Mouse (Mus musculus): ENCODE data around the gene Abi2. TPM values are rescaled to one million over a fixed set of nuclear protein-coding genes. Genes with fewer than 3 reads are reported as not detected.

The Abi2 gene
- 117 TPM in 2 replicates for polyA plus RNA-seq (2012; rRNA removed)

DNA sequence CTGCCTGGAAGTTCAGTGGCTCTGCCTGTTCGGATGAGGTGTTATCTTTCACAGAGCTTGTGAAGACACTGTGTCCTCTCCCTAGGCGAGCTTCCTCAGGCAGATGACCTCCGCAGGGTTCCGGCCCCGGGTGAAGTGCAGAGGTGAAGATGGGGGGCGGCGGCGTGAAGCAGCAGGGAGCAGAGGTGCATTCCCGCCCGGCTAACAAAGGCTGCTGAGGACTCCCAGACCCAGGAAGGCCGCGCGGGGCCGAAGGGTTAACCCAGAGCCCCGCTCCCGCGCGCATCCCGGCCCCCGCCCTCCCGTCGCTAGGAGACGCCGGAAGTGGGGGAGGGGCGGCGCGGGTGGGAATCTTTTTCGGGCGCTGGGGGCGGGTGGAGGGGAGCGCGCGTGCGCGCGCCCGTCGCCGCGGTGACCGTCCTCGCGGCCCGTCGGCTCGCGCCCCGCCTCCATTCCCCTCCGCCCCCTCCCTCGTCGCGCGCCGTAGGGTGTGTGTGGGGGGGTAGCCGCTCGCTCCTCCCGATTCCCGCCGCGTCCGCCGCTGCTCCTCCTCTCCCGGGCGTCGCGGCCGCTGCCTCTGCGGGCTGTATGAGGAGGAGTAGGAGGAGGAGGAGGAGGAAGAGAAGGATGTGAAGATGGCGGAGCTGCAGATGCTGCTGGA lies at the start of gene Abi2:
Gene Abi2 (plus strand): TSS at position 452 of the 661 bp plus-strand sequence.
- H3K4me3 ChIP-seq (ENCODE audit: insufficient read depth, low read length), result peak within 1 kb of the TSS; percentile 90

GRCm38 (mm10) chr1:60361626-60362025 lies 47.8 kb upstream of the Abi2 start:
- TF ChIP-seq POLR2A (IDR thresholded peaks at IDR 0.05; ENCODE audit: extremely low read depth, insufficient read depth, low read length) (no peak), CTCF (IDR thresholded peaks at IDR 0.05; ENCODE audit: extremely low read depth, insufficient read depth, low read length) (no peak)
- no peaks in the 10 kb centered on the region; the same call in 1 of the 2 replicates for H3K4me1 ChIP-seq (ENCODE audit: control insufficient read depth, insufficient read depth, low read length)
- H3K27ac ChIP-seq (ENCODE audit: insufficient read depth, low read length), result no peak overlapping the region
- H3K4me3 ChIP-seq (ENCODE audit: insufficient read depth, low read length), result no peak overlapping the region

More for the DNA sequence above, at the start of gene Abi2:
- Histone ChIP-seq H3K27ac (ENCODE audit: insufficient read depth, low read length) (peak within 1 kb of the TSS; percentile 99), H3K4me1 (ENCODE audit: control insufficient read depth, insufficient read depth, low read length) (peaks cover 3% of the 10 kb centered on the region)
- TF ChIP-seq CTCF (IDR thresholded peaks at IDR 0.05; ENCODE audit: extremely low read depth, insufficient read depth, low read length) (no peak), POLR2A (IDR thresholded peaks at IDR 0.05; ENCODE audit: extremely low read depth, insufficient read depth, low read length) (peak; percentile 53; the same call in 1 of the 2 replicates)

DNA sequence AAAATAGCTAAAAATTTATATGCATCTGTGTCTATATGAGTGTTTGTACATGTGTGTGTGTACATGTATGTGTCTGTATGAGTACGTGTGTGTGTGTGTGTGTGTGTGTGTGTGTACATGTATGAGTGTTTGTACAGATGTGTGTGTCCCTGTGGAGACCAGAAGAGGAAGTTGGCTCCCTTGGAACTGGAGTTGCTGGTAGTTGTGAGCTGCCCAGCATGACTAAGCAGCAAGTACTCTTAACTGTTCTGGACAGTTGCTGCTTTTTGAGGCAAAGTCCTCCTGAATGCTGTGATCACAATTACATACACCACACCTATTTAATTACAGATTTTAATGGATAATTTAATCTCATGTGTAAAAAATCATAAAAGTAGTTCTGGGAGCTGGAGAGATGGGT lies 32.9 kb upstream of the Abi2 start:
- Histone ChIP-seq H3K4me1 (ENCODE audit: control insufficient read depth, insufficient read depth, low read length) (no peaks in the 10 kb centered on the region), H3K4me3 (ENCODE audit: insufficient read depth, low read length) (no peak overlapping the region), H3K27ac (ENCODE audit: insufficient read depth, low read length) (no peak overlapping the region)
- TF ChIP-seq CTCF (IDR thresholded peaks at IDR 0.05; ENCODE audit: extremely low read depth, insufficient read depth, low read length) (no peak), POLR2A (IDR thresholded peaks at IDR 0.05; ENCODE audit: extremely low read depth, insufficient read depth, low read length) (no peak)

DNA sequence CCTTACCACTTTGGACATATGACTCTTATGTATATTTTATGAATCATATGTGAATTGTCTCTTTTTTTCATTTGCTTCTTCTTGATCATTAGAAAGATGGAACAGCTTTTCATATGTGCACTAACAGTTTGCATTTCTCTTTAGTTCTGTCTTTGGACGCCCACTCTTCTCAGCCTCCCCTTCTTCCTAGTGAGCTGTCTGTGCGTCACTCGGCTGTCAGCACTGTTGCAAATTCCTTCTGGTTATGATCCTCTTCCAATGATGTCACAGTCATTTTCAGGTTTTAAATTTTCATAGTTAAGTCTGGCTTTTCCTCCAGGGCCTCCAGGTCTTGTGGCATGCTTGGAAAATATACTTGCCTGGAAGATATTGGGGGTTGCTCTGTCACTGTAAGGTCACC lies 27.5 kb upstream of the Abi2 start:
- TF ChIP-seq POLR2A (IDR thresholded peaks at IDR 0.05; ENCODE audit: extremely low read depth, insufficient read depth, low read length), result no peak
- H3K4me1 ChIP-seq (ENCODE audit: control insufficient read depth, insufficient read depth, low read length), result no peaks in the 10 kb centered on the region
- H3K4me3 ChIP-seq (ENCODE audit: insufficient read depth, low read length), result no peak overlapping the region
- no peak overlapping the region for H3K27ac ChIP-seq (ENCODE audit: insufficient read depth, low read length)

DNA sequence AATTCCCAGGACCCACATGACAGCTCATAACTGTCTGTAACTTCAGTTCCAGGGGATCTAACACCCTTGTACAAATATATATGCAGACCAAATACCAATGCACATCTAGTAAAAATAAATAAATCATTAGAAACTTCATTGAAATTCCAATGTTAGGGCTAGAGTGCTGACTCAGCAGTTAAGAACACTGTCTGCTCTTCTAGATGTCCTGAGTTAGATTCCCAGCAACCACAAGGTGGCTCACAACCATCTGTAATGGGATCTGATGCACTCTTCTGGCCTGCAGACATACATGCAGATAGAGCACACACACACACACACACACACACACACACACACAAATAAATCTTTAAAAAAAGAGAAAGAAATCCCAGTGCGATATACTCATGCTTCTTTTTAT lies 4.6 kb upstream of the Abi2 start:
- Histone ChIP-seq H3K4me1 (ENCODE audit: control insufficient read depth, insufficient read depth, low read length) (no peaks in the 10 kb centered on the region), H3K4me3 (ENCODE audit: insufficient read depth, low read length) (no peak overlapping the region), H3K27ac (ENCODE audit: insufficient read depth, low read length) (no peak overlapping the region)
- TF ChIP-seq CTCF (IDR thresholded peaks at IDR 0.05; ENCODE audit: extremely low read depth, insufficient read depth, low read length) (peak; percentile 20; the same call in 1 of the 2 replicates), POLR2A (IDR thresholded peaks at IDR 0.05; ENCODE audit: extremely low read depth, insufficient read depth, low read length) (no peak)

DNA sequence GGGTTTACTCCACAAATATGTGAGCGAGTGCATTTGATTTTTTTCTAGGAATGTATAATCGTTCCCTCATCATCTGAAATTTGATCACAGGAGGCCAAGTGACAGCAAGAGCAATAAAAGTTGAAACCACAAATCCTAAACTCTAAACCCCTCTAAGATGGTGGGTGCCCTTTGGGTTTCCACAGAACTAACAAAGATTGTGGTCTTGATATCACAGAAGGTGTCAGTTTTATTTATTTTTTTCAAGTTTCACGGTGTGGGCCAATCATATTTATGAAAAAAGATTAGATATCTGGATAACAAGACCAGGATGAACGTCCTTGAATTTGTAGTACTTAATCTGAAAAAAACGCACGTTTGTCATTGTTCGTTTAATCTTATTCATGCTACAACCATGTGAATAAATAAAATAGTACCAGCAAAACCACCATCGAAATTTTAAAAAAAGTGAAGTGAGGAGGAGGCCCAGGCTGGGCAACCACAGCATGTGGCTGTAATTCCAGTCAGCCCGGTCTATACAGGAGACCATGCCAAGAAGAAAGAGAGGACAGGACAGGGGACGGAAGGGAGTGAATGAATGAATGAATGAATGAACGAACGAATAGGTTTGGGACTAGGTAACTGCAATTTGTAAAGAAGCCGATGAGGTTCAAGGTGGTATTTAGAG lies 785 bp upstream of the Abi2 start:
- TF ChIP-seq CTCF (IDR thresholded peaks at IDR 0.05; ENCODE audit: extremely low read depth, insufficient read depth, low read length) (no peak), POLR2A (IDR thresholded peaks at IDR 0.05; ENCODE audit: extremely low read depth, insufficient read depth, low read length) (no peak)
- Histone ChIP-seq H3K4me3 (ENCODE audit: insufficient read depth, low read length) (peak overlapping the region; percentile 90), H3K4me1 (ENCODE audit: control insufficient read depth, insufficient read depth, low read length) (peaks cover 3% of the 10 kb centered on the region), H3K27ac (ENCODE audit: insufficient read depth, low read length) (peak overlapping the region; percentile 94)

DNA sequence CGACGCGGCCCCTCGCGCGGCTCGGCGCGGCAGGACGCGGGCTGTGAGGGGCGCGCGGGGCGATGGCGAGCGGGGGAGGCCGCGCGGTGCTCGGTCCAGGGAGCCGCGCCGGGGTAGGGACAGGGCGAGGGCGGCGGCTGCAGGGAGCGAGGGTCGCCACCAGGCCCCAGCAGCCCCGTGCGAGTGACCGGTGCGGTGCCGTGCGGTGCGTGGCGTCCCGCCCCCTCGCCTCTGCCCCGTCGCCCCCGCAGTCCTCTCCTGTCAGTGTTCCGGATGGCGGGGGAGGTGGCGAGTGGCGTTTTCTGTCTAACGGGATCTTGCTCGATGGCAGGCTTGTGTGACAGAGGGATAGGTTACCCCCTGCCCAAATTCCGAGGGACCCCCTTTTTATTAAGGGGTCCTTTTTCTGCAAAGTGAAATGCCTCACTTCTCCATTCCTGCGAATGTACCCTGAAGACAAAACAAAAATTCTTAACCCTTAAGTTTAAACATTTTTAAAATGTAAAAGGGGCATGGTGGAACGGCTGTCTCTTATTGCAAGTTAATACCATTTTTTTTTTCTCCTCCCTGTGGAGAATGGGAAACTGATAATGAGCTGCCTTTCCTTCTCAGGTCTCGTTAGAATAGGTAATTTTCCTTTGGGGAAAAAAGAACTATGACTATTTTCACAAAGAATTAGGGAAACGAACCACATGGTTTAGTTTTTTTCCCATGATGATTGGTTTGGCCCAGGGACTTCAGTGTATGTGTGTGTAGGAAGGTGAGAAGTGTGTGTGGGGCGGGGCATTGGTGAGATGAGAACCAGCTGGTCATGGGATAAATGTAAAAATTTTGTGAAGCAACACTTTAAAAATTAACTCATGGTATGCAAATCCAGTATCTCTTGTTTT lies 754 bp downstream of the Abi2 start:
- peak overlapping the region; percentile 90 for H3K4me3 ChIP-seq (ENCODE audit: insufficient read depth, low read length)
- H3K4me1 ChIP-seq (ENCODE audit: control insufficient read depth, insufficient read depth, low read length), result peaks cover 3% of the 10 kb centered on the region
- no peak for TF ChIP-seq POLR2A (IDR thresholded peaks at IDR 0.05; ENCODE audit: extremely low read depth, insufficient read depth, low read length)
- TF ChIP-seq CTCF (IDR thresholded peaks at IDR 0.05; ENCODE audit: extremely low read depth, insufficient read depth, low read length), result no peak
- peak overlapping the region; percentile 99 for H3K27ac ChIP-seq (ENCODE audit: insufficient read depth, low read length)

- Histone ChIP-seq H3K4me3 (ENCODE audit: insufficient read depth, low read length) (no peak overlapping the region), H3K4me1 (ENCODE audit: control insufficient read depth, insufficient read depth, low read length) (peaks cover 3% of the 10 kb centered on the region), H3K27ac (ENCODE audit: insufficient read depth, low read length) (no peak overlapping the region)
- TF ChIP-seq POLR2A (IDR thresholded peaks at IDR 0.05; ENCODE audit: extremely low read depth, insufficient read depth, low read length), result no peak
- TF ChIP-seq CTCF (IDR thresholded peaks at IDR 0.05; ENCODE audit: extremely low read depth, insufficient read depth, low read length), result no peak
These were observed 7.3 kb downstream of the Abi2 start for GRCm38 (mm10) chr1:60416724-60417123.

DNA sequence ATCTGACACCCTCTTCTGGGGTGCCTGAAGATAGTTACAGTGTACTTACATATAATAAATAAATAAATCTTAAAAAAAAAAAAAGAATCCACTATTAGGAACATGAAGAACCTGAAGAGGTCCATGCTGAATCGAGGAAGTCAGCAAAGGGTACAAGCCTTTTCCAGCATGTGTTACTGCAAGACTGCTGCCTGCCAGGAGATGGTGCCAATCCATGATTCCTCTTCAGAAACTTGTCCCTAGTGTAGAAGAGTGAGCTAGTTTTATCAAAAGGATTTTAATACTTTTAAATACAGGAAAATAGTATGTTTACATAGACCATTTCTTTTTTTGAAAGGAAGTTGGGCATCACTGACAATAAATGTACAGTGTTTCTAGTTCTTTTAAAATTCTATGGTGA lies 14.5 kb downstream of the Abi2 start:
- Histone ChIP-seq H3K27ac (ENCODE audit: insufficient read depth, low read length) (no peak overlapping the region), H3K4me1 (ENCODE audit: control insufficient read depth, insufficient read depth, low read length) (peaks cover 2% of the 10 kb centered on the region; the same call in 1 of the 2 replicates), H3K4me3 (ENCODE audit: insufficient read depth, low read length) (no peak overlapping the region)
- TF ChIP-seq CTCF (IDR thresholded peaks at IDR 0.05; ENCODE audit: extremely low read depth, insufficient read depth, low read length) (peak; percentile 30; the same call in 1 of the 2 replicates), POLR2A (IDR thresholded peaks at IDR 0.05; ENCODE audit: extremely low read depth, insufficient read depth, low read length) (no peak)
